Mouse (Mus musculus) gastrocnemius, postnatal 36 days (tissue): ENCODE data around the gene Zfp410. TPM values are rescaled to one million over a fixed set of nuclear protein-coding genes. Genes with fewer than 3 reads are reported as not detected.
"Not testable (repeated sequence)": the region's sequence is repeated elsewhere in the genome, so short reads cannot be mapped to it uniquely, and the experiment has no call there.

ENCODE experiments used
- DNase-seq, 2 experiments: peaks; one replicate each; pipeline ENCODE4 v3.0.0; 2022
- intact Hi-C: fragments of 180-260 bp; cut with DNase I; formaldehyde crosslinking; loops from one replicate; pipeline ENCODE4 v1.15.1; 2025
- total RNA-seq, 2 experiments: library from RNA; stranded (reverse); gene quantifications; 2 replicates each; pipeline ENCODE4 v1.2.3; 2021

Zfp410 gene
- total RNA-seq, 2 experiments from 2014 or later = 16.5 to 18.2 TPM

- intact Hi-C loops = not testable (repeated sequence)
These were observed 42.0 kb downstream of the Zfp410 start for GRCm38 (mm10) chr12:84358699-84359098.

GRCm38 (mm10) chr12:84361555-84362489 is 45.2 kb downstream of the Zfp410 start, which contains the start of the genes Coq6 and Fam161b:
Gene Coq6, plus strand, starts transcription at chr12:84361657.
Gene Fam161b, minus strand, starts transcription at chr12:84361833.
- peak; percentile 82 to 92 for DNase-seq
- intact Hi-C loops = no loop called here

More at GRCm38 (mm10) chr12:84358699-84359098, 42.0 kb downstream of the Zfp410 start:
- not testable (repeated sequence) for DNase-seq

GRCm38 (mm10) chr12:84362872-84363271 is 46.2 kb downstream of the Zfp410 start:
- no peak for DNase-seq
- intact Hi-C loops = no loop called here

GRCm38 (mm10) chr12:84364291-84364690 is 47.6 kb downstream of the Zfp410 start:
- intact Hi-C loops = no loop called here
- DNase-seq = no peak

- intact Hi-C loops = no loop called here
- no peak for DNase-seq
These were observed 48.5 kb downstream of the Zfp410 start for GRCm38 (mm10) chr12:84365137-84365536.

- intact Hi-C loops = no loop called here
- DNase-seq = no peak
These were observed 50.3 kb downstream of the Zfp410 start for GRCm38 (mm10) chr12:84366971-84367370.

- DNase-seq = no peak
- intact Hi-C loops = no loop called here
These were observed 55.0 kb downstream of the Zfp410 start for GRCm38 (mm10) chr12:84371647-84372046.

- intact Hi-C loops = no loop called here
- no peak for DNase-seq
These were observed 57.3 kb downstream of the Zfp410 start for GRCm38 (mm10) chr12:84373831-84374481.

GRCm38 (mm10) chr12:84382369-84382768 is 65.7 kb downstream of the Zfp410 start:
- no peak for DNase-seq
- intact Hi-C loops = no loop called here

GRCm38 (mm10) chr12:84384644-84385081 is 68.0 kb downstream of the Zfp410 start:
- intact Hi-C loops = no loop called here
- DNase-seq = no peak

- DNase-seq = no peak
These were observed 68.8 kb downstream of the Zfp410 start for GRCm38 (mm10) chr12:84385408-84385807.

GRCm38 (mm10) chr12:84388097-84388496 is 71.4 kb downstream of the Zfp410 start:
- intact Hi-C loops = no loop called here
- DNase-seq = no peak

More at GRCm38 (mm10) chr12:84385408-84385807, 68.8 kb downstream of the Zfp410 start:
- intact Hi-C loops = no loop called here

- DNase-seq = no peak
- intact Hi-C loops = no loop called here
These were observed 72.2 kb downstream of the Zfp410 start for GRCm38 (mm10) chr12:84388774-84389400.

GRCm38 (mm10) chr12:84390336-84390735 is 73.7 kb downstream of the Zfp410 start:
- no peak for DNase-seq
- intact Hi-C loops = no loop called here

GRCm38 (mm10) chr12:84392681-84393080 is 76.0 kb downstream of the Zfp410 start:
- DNase-seq = no peak

More at GRCm38 (mm10) chr12:84392681-84393080, 76.0 kb downstream of the Zfp410 start:
- intact Hi-C loops = no loop called here

Other genes starting within 250 kb of the Zfp410 start
- gene Acot5, start 247.5 kb upstream of the Zfp410 start, total RNA-seq = not detected
- gene Acot6, start 216.2 kb upstream of the Zfp410 start, total RNA-seq = 1 to 10 TPM; 1.4 to 2.2 TPM
- 1 to 10 TPM; 5.9 to 8.1 TPM for gene Dnal1, start 202.5 kb upstream of the Zfp410 start, total RNA-seq
- gene Pnma1, start 168.4 kb upstream of the Zfp410 start, total RNA-seq = under 1 TPM; 0.15 to 0.18 TPM
- 10 to 100 TPM in 1 of 2 experiments, 1 to 10 TPM in 1; 6.5 to 10.4 TPM for gene Elmsan1, start 98.0 kb upstream of the Zfp410 start, total RNA-seq
- 10 to 100 TPM; 61.1 to 67.9 TPM for gene Ptgr2, start 31.6 kb upstream of the Zfp410 start, total RNA-seq
- 10 to 100 TPM; 24.8 to 25.0 TPM for gene Coq6, start 44.8 kb downstream of the Zfp410 start, total RNA-seq
- 1 to 10 TPM in 1 of 2 experiments, under 1 TPM in 1; 0.54 to 1.1 TPM for gene Fam161b, start 45.0 kb downstream of the Zfp410 start, total RNA-seq
- 10 to 100 TPM; 10.8 to 13.5 TPM for gene Entpd5, start 92.2 kb downstream of the Zfp410 start, total RNA-seq
- gene Bbof1, start 92.2 kb downstream of the Zfp410 start, total RNA-seq = 1 to 10 TPM; 1.4 to 1.7 TPM
- 1 to 10 TPM; 5.8 to 6.7 TPM for gene Rnf113a2, start 100.3 kb downstream of the Zfp410 start, total RNA-seq
- gene Aldh6a1, start 134.2 kb downstream of the Zfp410 start, total RNA-seq = 10 to 100 TPM; 70.2 to 91.6 TPM
- gene Lin52, start 134.6 kb downstream of the Zfp410 start, total RNA-seq = 10 to 100 TPM in 1 of 2 experiments, 1 to 10 TPM in 1; 6.2 to 10.2 TPM